Mouse (Mus musculus) large intestine, adult 2 months (tissue): Measurements from ENCODE around the gene Slc22a23. TPM values are rescaled to one million over a fixed set of nuclear protein-coding genes. Genes with fewer than 3 reads are reported as not detected.

Source experiments
- DNase-seq: peaks from one replicate; pipeline ENCODE4 v3.0.0-alpha.2; 2012; ENCODE audit warnings: low read depth, low spot score
- WGBS: fragments of 180-500 bp; shearing (Covaris S2); methylation state at CpG from one replicate; pipeline ENCODE4 v1.1.7; 2018; 5-methylcytosine and 5-hydroxymethylcytosine counted together
- polyA plus RNA-seq: library from polyadenylated mRNA; depleted of rRNA; stranded (reverse); fragments of >200 nt; gene quantifications from 2 replicates; pipeline ENCODE4 v1.2.3, GENCODE M21; 2012

Slc22a23 gene
- polyA plus RNA-seq, 1 experiment: 19.5 TPM

GRCm38 (mm10) chr13:34274890-34275289 lies 70.1 kb downstream of the Slc22a23 start:
- 25% methylated on average over 1 of the region's 1 CpGs for WGBS
- DNase-seq: peak; percentile 69

DNA sequence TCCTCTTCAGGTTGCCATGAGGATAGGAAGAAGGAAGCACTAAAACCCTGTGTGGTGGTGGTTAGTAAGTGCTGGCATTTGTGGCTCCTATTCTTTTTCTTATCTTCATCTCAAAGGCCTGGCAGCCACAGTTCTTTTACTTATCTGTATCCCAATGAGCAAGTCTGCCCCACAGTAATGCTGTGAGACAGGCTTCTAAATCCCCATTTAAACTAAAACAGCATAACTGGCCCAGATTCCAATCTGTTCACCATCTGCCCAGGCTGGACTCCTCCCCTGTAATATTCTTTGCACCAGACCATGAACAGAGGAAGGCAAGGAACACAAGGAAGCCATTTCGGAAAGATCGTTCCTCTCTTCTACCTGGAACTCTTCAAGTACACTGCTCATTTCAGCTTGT lies 70.6 kb downstream of the Slc22a23 start:
- no peak for DNase-seq
- 34% methylated on average over 2 of the region's 2 CpGs for WGBS

DNA sequence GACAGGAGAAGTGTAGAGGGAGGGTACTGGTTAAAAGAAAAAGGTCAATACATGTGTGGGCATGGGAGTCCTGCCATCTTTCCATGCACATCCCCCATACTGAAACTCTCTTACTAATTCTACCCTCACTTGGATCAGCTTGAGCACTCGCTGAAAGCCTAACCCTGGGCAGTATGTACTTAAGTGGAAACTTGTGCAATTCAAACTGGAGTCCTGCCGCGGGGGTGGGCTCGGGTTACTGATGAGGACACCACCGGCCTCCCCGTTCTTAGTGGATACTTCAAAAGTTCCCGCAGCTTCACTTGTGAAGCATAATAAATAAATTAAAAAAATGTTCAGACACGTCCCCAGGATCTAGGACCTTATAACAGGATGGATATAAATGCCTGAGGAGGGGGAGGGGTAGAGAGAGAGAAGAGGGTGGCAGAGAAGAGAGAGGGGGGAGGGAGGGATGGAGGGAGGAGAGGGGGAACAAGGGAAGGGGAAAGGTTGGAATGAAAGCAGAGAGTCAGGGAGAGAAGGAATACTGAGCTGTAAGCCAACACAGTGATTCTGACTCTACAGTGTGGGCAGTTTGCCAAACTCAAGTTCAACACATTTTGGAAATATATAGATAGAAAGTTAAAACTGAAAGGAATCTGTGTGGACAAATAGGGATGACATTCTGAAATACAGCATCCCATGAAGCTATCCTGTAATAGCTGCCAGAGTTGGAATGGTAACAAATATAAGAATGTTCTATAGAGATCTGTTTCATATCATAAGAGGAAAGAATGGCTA lies 72.5 kb downstream of the Slc22a23 start:
- DNase-seq: no peak
- 56% methylated on average over 8 of the region's 8 CpGs for WGBS

GRCm38 (mm10) chr13:34271665-34272064 lies 73.3 kb downstream of the Slc22a23 start:
- DNase-seq: no peak
- WGBS: 79% methylated on average over 2 of the region's 2 CpGs

DNA sequence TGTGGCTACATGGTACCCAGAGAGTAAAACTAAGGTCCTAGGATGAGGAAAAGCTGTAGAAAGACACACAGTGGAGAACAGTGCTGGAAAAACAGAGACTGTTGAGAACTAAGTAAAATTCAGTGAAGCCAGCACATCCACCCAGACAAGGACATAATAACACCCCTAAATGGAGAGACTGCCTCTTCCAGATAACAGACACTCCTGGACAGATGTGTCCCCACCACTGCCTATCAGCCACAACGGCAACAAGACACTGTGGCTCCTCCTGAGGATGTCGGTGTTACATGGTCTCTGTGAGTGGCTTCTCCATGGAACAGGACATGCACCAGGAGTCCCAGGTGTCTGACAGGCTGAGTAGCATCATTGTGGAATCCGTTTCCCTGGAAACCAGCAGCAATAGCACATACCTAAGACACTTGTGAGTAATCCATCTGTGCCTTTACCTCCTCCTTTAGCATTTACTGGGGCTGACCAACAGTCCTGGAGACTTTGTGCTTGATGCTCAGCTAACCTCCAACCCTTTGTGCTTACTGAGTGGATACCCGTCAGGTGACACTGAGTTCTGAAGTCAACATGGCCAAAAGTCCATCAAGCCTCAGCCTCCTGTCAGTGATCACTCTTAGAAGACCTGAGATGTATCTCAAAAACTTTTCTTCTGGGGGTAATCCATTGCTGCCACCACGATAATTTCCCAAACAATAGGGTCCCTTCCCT lies 73.9 kb downstream of the Slc22a23 start:
- DNase-seq: no peak
- WGBS: 91% methylated on average over 5 of the region's 5 CpGs

DNA sequence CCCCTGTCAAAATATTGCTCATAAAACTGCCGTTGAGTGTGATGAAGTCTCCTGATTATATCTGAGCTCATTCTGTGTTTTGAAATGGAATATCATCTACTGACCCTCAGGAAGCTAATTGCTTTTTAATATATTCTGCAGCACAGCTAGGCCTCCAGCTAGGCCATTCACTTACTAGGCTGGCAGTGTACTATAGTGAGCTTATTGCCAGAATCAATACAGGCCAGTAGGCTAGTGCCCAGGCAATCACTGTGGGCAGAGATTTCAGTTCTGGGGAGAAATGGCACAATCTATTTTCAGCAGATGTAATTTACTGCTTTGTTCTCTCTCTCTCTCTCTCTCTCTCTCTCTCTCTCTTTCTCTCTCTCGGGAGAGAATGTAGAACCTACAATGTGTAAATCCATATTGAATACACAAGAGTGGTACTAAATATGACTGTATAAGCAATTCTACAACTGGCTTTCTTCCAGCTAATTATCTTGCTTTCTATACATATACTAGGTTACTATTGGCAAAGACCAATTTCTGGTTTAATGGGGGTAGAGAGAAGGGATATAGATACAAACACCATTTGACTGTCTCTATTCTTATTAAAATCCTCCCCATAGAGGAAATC lies 75.5 kb downstream of the Slc22a23 start:
- 72% methylated on average over 2 of the region's 2 CpGs for WGBS

DNA sequence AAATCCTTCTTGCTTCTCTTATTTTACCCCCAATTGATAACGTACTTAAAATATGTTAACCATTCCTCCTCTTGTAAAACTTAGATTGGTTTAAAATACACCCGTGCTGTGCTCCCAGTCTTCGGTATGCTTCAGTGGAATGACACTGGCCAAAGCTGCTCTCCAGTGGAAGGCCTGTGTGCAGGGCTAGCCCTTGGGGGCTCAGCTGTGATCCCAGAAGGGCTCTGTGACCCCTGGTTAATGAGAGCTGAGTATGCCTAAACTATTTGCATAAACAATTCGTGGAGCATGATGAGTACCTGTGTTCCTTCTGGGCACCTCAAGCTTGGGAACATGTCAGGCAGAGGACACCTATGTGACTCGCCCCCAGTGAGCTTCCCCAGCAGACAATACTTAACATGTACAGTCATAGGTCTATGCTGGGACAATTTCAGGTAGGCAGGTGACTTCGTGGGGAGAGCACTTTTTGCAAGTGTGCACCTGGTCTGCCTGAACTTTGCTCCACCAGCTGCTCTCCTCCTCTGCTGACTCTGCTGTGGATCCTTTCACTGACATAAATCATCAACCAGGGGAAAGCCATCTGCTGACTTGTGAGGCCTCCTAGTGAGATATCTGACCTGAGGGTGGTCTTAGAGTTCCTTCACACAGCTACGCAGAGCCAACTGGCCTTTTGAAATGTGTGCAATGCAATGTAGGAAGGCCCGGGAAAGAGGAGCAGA lies 77.9 kb downstream of the Slc22a23 start:
- DNase-seq: no peak
- 55% methylated on average over 8 of the region's 8 CpGs for WGBS

More for the DNA sequence above, 75.5 kb downstream of the Slc22a23 start:
- DNase-seq: no peak

GRCm38 (mm10) chr13:34266067-34266466 lies 78.9 kb downstream of the Slc22a23 start:
- no peak for DNase-seq
- WGBS: 89% methylated on average over 8 of the region's 8 CpGs

- WGBS: 46% methylated on average over 5 of the region's 5 CpGs
Observed at GRCm38 (mm10) chr13:34265576-34265975, 79.4 kb downstream of the Slc22a23 start.

GRCm38 (mm10) chr13:34265022-34265565 lies 79.9 kb downstream of the Slc22a23 start:
- WGBS: 78% methylated on average over 3 of the region's 3 CpGs
- no peak for DNase-seq

More at GRCm38 (mm10) chr13:34265576-34265975, 79.4 kb downstream of the Slc22a23 start:
- DNase-seq: no peak

DNA sequence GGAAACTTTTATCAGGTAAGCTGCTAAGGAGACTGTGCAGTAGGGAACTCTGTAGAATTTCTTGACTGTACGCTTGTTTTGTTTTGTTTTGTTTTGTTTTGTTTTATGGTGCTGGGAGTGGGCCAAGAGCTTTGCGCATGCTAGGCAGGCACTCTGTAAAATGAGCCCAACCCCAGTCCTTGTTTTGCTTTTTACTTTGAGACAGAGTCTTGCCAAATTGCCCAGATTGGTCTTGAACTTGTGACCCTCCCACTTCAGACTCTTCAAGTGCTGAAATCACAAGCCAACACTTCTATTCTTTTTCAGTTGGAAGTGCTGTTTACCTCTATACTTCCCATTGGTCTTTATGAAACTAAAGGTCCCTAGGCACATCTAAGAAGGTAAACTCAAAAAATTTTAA lies 80.5 kb downstream of the Slc22a23 start:
- DNase-seq: no peak
- 37% methylated on average over 2 of the region's 2 CpGs for WGBS

GRCm38 (mm10) chr13:34258765-34259164 lies 86.2 kb downstream of the Slc22a23 start:
- DNase-seq: no peak
- WGBS: 86% methylated on average over 3 of the region's 3 CpGs

GRCm38 (mm10) chr13:34257177-34257576 lies 87.8 kb downstream of the Slc22a23 start:
- 71% methylated on average over 7 of the region's 7 CpGs for WGBS
- no peak for DNase-seq

GRCm38 (mm10) chr13:34256676-34257075 lies 88.3 kb downstream of the Slc22a23 start:
- WGBS: 76% methylated on average over 2 of the region's 2 CpGs

GRCm38 (mm10) chr13:34255297-34255696 lies 89.7 kb downstream of the Slc22a23 start:
- DNase-seq: no peak
- WGBS: 24% methylated on average over 3 of the region's 3 CpGs

More at GRCm38 (mm10) chr13:34256676-34257075, 88.3 kb downstream of the Slc22a23 start:
- DNase-seq: no peak

- DNase-seq: peak; percentile 87
- 17% methylated on average over 5 of the region's 5 CpGs for WGBS
Observed at GRCm38 (mm10) chr13:34254691-34255090, 90.3 kb downstream of the Slc22a23 start.

DNA sequence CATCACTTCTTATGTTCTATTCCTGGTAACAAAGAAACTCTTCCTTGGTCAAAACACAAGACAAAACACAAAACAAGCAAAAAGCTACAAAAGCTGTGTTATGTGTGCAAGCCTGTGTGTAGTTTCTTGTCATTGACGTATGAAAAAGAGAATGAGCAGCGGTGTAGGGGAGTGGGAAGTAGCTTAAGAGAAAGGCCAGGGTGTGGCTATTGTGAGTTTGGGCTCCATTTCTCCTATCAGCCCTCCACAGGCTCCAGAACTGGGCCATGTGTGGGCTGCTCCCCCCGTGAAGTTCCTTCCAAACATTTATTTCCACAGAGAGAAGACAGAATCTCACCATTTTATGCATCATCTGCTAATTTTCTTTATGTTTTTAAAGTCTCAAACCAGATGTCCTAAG lies 91.2 kb downstream of the Slc22a23 start:
- DNase-seq: no peak
- 86% methylated on average over 3 of the region's 3 CpGs for WGBS

DNA sequence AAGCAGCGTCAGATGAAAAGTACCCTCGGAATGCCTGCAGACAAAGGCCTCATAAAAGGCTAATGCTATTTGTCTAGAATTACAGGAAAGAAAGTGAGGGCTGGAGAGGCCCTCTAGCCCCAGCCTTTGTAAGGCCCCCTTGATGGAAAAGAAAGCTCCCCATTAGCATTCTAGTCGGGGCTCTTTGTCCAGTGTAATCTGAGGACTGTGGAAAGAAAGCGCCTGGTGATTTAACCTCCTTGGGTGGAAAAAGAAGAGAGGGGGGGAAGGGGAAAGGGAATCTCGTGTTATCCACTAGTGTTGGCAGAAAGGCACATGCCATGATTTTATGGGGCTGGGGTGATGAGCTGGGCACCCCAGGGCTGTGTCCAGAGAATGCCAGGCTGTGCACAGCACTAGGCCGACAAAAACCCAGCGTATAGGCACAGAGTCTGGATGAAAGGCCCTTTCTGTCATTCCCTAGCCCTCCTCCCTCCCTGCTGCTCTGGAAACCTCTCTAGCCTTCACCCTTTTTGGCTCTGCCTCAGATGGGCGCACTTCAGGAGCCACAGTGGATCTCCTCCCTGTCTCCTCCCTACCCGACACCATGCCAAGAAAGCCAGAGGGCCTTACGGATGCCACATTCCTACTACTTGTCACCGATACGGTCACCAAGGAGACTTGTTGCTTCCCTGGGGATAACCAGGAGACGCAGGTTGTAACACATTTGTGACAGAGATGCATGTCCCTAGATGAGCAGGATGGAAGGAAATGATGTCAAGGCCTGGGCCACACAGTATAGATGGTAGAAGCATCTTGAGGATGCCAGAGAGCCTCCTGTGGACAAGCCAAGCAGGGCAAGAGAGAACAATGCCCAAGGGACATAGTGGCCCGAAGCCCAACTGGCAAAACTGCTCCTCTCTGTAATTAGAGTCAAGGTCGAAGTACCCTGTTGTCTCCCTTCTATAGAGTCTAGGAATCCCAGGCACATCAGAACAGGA lies 95.8 kb downstream of the Slc22a23 start:
- no peak for DNase-seq
- WGBS: 73% methylated on average over 15 of the region's 15 CpGs
